Mouse (Mus musculus) urinary bladder, postnatal 25 days (tissue): Measurements from ENCODE around the gene Leng8.
A peak's percentile ranks its signal among the peaks of the same experiment; 100 is the strongest.
"Not testable (repeated sequence)": the region's sequence is repeated elsewhere in the genome, so short reads cannot be mapped to it uniquely, and the experiment has no call there.

Experiments
- DNase-seq: peaks from one replicate; pipeline ENCODE4 v3.0.0; 2022; ENCODE audit warnings: low spot score

The Leng8 gene

GRCm38 (mm10) chr7:4147371-4147770 lies 10.5 kb downstream of the Leng8 start:
- no peak for DNase-seq

DNA sequence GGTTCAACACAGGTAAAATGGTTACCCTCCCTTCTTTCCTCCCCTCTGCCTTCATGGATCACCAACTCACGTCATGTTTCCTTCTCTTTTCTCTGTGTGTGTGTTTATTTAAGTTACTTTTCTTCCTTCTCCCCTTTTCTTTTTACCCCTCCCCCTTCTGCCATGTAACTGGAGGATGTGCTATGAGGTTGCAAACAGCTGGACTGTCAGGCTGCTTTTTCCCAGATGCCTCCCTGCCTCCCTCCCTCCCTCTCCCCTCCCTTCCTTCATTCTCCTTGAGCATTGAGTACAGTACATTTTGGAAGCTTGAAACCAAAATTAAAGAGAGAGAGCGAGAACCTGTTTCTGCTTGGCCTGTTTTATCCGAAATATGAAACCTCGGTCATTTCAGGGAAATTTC lies 11.0 kb downstream of the Leng8 start:
- no peak for DNase-seq

DNA sequence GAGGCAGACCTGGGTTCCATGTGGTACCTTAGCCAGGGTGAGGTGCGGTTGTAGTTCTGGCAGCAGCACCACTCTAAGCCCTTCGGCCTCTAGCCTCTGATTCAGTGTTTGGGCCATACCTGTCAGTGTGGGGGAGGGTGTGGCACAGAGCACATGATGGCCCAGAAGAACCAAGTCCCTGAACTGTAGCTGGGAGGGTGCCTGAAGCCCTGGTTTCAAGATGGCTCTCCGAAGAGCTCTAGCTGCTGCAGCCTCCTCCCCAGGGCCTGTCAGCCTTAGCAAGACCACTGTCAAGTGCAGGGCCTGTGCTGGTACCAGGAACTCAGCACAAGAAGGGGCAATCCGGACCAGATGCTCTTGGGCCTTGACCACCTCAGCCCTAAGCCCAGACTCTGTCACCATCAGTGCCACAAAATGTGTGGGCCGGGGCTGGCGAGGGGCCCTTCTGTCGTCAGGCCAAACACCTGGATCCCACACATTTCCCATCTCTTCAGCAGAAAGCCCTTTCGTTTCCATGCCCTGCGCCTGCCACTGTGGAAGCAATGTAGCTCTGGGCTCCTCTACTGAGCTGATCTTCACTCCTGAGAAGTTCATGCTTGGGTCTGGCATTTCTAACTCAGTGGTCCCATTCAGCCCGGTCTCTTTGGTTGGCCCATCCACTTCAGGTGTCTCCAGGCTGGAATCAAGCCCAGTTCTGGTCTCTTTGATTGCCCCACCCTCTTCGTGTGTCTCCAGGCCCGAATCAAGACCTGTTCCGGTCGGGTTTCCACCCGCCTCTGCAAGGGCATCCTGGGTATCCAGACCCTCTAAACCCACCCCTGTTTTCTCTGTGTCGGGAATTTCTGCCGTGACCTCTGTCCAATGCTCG lies 11.7 kb downstream of the Leng8 start:
- no peak for DNase-seq

DNA sequence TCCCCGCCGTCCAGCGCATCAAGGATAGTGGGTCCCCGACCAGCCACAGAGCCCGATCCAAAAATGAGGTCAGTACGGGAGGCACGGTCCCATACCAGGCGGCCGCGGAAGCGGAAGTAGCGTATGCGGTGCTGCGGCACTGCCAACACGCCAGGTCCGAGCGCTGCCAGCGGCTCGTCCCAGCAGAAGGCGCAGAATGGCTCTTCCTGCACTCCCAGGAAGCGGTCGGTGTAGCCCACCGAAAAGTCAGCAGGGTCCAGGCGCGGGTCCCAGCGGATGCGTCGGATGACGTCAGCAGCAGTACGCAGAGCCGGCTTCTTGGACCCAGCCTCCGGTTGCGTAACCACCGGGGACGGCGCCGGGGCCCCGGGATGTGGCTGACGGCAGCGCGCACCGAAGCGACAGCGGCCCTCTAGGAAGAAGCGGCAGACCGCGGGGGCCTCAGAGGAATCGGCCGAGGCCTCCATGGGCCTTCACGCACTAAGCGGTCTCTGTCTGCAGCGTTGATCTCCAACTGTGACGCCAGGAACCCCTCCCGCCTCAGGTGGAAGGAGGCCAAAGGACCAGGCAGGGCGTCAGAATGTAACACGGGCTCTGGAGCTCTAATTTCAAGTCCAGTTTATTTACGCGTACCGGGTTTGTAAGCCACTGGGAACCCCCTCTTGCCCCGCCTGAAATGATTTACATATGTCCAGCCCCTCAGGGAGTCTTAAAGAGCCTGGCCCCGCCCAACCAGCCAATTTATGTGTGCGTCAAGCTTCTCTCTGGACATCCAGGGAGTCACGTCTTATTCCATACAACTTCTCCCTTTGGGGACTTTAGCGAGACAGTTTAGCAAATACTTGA lies 12.6 kb downstream of the Leng8 start:
- peak; percentile 74 for DNase-seq

- no peak for DNase-seq
Observed at GRCm38 (mm10) chr7:4150059-4150541, 13.3 kb downstream of the Leng8 start, which contains the start of gene Leng9. Gene Leng9 (minus strand): TSS chr7:4150374.

DNA sequence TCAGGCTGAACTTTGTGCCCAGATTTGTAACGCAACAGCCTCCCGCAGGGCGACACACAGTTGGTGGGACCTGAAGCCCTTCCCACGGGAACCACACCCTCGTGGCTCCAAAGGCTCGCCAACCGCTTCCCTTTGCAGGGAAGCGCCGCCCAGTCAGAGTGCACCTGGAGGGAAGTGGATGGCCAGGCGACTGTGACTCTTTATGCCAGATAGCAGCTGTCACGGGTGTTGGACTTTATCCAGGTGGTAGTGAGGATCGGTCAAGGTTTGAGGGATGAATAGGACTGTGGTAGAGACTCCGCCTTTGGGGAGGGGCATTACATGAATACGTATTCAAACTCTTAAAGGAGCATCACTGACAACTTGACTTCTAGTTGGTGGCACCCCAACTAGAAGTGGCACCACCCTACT lies 14.0 kb downstream of the Leng8 start:
- no peak for DNase-seq

DNA sequence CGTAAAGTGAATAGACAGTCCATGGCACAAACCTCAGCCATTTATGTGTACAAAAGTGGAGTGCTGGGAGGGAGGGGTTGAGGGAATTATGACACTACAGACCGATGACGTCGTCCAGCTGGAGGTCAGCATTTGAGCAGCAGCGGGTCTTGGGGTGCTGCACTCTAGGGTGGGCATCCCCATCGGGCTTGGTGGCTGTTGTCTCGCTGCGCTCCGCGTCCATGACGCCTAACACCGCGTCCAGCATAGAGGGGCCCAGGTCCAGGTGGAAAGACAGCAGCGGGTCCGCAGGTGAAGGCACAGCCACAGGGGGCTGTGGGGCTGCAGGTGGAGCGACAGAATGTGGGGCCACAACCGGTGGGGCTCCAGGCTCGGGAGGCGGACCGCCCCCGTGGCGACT lies 14.4 kb downstream of the Leng8 start:
- no peak for DNase-seq

DNA sequence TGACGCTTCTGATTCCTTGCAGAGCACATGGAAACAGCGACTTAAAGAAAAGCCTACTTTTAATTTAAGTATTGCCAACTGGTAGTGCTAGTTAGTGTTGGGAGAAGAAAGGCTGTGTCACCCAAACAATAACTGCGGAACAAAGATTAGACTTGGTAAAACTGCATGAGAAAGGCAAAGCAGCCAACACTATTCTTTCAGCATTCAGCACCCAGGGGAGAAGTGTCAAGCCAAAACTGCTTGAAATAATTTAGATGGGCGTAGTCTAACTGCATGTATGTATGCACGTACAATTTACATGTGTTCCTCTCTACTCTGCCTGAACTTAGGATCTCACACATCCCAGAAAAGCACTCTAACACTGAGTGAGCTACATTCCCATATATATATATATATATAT lies 17.5 kb downstream of the Leng8 start:
- DNase-seq = no peak

- DNase-seq = no peak
Observed at GRCm38 (mm10) chr7:4154976-4155375, 18.1 kb downstream of the Leng8 start.

GRCm38 (mm10) chr7:4161596-4161995 lies 24.8 kb downstream of the Leng8 start:
- DNase-seq = not testable (repeated sequence)

DNA sequence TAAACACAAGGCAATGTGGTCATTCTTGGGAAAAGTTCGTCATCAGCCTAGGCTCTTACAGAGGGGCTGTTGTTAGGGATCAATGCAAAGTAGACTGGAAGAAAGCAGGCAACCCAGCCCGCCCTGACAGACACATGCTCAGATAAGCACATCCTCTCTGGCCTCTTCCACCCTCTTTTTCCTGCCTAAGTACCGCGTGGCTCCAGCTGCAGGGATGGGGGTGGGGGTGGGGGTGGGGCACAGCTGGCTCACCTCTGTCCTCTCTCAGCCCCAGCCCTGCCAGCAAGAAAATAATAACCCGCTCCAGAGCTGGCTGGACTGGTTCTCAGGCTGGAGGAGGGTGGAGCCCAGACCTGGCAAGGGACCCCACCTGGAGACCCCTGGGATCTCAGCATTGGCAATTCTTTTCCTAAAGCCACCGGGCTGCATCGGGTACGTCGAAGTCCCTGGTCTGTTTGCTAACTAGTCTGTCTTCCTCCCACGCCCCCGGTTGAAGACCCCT lies 26.8 kb downstream of the Leng8 start:
- peak; percentile 49 for DNase-seq

DNA sequence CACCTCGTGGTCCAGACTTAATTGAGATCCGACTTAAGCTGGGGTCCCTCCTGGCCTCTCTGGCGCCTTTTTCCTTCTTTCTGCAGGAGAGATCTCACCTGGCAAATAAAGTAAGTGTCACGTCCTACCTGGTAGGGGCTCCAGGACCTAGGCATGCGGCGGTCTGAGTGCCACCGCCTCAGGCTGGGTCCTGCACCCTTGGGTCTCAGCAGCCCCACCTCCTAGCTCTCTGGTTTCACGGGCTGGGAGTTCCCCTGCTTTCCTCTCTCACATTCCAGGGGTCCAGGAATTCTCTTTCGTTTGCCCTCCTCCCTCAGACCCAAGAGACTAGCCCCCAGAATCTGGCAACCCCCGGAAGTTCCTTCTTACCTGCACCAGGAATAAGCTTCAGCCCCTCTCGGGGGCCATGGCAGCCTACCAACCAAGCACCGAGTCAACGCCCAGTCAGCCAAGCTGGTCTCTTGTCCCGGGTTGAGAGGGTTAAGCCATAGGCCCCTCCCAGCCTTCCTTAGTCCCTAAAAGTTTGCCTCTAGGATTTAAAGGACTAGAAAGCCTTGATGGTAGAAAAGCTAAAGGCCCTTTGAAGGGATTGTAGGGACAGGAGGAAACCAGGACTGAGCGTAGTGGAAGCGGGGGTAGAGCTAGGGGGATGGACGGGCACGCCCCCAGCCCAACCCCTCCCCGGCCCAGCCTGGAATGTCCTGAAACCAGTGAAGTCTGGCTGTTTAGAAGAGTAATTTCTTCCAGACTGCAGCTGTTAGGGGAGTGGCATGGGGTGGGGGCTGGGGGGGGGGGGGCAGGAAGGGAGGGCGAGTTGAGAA lies 27.5 kb downstream of the Leng8 start, which contains the start of gene Cdc42ep5:
TSS of gene Cdc42ep5 (minus strand) at position 771 of the 821 bp plus-strand sequence.
- DNase-seq = peak; percentile 51

- DNase-seq = no peak
Observed at GRCm38 (mm10) chr7:4165286-4165685, 28.4 kb downstream of the Leng8 start.

- no peak for DNase-seq
Observed at GRCm38 (mm10) chr7:4167098-4167497, 30.3 kb downstream of the Leng8 start.

DNA sequence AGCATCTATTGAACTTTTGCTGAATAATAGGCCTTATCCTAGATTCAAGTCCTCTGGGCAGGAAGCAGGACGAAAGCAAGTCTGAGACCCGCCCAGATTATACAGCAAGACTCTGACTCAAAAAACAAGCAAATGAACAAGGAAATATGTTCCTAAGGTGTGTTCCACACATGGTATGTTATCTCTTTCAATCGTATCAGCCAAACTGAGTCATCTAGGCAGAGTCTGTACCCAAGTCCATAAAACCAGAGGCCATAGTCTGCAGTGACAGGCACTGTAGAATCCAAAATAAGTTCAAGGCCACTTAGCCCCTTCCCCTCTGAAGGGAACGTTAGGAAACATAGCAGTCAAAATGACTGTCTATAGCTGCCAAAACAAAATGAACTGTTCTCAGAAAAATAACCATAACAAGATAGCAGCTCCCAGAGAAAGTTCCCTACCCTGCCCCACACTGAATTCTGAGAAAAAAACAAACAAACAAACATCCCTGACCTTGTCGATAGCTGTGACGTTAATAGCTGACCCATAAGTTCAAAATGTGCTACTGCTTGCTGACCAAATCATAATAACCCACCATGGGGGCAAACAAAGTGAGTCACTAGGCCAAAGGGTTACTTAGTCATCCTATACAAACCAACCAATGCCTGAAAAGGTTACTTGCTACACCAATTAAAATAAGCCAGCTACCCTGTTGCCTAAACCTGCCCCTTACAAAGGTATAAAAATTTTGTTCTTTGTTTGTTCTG lies 33.5 kb downstream of the Leng8 start:
- DNase-seq = no peak

- peak; percentile 31 for DNase-seq
Observed at GRCm38 (mm10) chr7:4178438-4178837, 41.6 kb downstream of the Leng8 start.
